Mouse (Mus musculus) ovary, postnatal 10 days (tissue): ENCODE measurements around the gene Nup188.

ENCODE experiments used
- DNase-seq: peaks from one replicate; pipeline ENCODE4 v3.0.0; 2022; ENCODE audit warnings: low spot score

The Nup188 gene

DNA sequence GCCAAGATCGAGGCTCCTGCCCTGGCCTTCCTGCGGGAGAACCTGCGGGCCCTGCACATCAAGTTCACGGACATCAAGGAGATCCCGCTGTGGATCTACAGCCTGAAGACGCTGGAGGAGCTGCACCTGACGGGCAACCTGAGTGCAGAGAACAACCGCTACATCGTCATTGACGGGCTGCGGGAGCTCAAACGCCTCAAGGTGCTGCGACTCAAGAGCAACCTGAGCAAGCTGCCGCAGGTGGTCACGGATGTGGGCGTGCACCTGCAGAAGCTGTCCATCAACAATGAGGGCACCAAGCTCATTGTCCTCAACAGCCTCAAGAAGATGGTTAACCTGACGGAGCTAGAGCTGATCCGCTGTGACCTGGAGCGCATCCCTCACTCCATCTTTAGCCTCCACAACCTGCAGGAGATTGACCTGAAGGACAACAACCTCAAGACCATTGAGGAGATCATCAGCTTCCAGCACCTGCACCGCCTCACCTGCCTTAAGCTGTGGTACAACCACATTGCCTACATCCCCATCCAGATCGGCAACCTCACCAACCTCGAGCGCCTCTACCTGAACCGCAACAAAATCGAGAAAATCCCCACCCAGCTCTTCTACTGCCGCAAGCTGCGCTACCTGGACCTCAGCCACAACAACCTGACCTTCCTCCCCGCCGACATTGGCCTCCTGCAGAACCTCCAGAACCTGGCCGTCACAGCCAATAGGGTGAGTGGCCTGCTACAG, 29.4 kb upstream of the Nup188 start:
- DNase-seq, result no peak

DNA sequence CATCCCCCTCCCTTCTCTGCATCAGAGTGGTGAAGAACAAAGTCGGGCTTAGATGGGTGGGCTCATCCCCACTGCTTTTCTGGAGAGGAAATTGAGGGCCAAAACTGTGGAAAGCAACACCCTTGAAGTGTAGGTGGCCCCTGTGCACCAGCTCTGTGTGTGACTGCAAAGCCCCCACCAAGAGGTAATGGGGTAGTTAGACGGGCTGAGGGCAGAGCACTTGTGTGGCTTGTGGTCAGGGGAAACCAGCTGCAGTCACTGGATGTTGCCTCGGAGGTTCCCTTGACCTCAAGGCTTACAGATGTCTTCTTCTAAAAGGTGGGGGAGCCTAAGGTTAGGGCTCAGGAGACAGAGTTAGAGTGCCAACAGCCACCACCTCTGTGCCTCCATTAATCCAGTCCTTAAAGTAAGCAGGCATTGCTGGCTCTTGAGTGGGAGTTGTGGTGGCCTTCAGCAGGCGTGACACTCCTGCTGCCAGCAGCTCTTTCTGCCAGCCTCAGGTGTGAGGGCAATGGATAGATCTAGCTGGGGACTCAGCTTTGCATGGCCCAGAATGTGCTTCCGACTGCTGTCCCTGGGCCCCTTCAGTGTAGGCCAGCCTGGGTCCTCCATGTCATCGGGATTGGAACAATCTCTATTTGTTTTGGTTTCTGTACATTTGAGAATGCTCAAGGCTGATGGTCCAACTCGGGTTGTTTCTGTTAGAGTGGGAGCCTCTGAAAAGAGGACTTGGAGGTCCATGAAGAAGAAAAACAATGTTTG, 28.3 kb upstream of the Nup188 start:
- DNase-seq, result no peak

DNA sequence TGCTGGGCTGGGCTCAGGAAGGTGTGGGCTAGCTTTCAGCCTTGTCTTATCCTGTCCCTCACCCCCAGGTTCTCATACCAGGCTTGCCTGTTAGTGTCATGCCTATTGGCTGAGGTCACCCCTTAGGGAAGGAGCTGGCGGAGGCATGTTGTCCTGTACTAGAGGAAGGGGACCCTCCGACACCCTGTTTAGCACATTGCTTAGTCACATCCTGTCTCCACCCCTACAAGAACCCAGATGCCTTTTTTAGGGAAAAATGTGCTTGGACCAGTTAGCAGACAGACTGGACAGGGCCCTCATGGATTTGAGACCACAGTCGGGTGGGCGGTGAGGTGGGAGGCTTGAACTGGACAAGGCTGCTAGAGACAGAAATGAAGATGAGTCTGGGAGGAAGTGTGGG, 27.6 kb upstream of the Nup188 start:
- no peak for DNase-seq

DNA sequence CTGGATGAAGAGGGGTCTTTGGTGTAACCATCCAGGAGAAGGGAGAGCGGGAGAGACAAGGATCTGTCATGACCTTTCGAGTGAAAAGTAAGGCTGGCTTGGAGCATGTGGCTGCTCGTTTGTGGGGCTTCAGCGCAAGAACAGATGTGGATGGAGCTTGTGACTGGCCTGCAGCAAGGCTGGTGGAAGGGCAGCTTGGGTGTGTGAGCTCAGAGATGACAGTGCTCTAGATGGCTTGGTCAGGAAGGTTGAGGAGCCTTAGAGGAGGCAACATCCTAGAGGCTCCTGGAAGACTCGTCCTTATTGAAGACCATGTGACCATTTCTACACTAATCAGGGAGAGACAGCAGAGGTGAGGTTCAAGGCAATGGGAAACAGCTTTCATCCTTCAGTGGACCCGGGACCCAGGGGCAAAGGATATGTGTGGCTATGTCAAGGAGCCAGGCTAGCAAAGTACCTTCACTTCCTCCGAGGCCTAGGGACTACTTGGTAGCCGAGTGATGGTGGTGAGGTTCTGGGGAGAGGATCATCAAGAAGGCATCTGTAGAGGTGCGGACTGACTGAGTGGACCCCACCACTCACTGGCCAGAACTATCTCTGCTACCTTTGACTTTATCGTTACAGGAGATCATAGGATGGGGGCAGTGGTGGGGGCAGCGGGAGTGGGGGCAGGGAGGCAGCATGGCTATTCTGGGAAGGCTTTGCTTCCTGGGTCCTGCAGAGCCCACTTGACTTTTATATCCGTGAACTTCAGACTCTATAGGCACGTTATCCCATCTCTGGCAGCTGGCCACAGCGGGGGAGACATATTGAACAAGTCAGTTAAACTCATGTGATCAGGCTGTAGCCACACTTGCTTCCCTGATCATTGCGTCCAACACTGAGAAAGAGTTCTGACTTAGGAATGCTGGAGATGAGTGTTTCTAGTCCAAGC, 26.8 kb upstream of the Nup188 start:
- DNase-seq, result no peak

DNA sequence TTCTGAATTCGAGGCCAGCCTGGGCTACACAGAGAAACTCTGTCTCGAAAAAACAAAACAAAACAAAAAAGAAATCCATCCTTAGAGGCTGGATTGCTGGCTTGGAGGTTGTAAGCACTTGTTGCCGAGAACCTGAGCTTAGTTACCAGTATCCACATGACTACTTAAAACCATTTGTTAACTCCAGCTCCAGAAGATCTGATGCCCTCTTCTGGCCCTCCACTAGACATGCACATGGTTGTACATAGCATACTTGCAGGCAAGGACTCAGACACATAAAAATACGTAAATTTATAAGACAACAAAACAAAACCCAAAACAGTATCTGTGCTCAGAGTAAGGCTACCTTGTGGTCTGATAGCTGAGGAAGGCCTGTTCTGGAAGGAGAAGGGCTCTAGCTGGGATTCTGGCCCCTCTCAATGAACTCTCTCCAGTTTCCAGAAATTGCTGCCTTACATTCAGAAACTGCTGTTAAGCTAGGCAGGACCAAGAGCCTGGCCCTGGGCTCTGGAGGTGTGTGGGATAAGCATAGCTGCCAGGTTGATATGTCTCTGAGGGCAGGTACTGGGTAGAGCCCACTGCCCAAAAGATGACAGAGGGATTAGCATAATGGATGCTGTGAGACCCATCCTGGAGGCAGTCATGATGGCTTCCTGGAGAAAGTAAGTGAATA, 25.0 kb upstream of the Nup188 start:
- no peak for DNase-seq

DNA sequence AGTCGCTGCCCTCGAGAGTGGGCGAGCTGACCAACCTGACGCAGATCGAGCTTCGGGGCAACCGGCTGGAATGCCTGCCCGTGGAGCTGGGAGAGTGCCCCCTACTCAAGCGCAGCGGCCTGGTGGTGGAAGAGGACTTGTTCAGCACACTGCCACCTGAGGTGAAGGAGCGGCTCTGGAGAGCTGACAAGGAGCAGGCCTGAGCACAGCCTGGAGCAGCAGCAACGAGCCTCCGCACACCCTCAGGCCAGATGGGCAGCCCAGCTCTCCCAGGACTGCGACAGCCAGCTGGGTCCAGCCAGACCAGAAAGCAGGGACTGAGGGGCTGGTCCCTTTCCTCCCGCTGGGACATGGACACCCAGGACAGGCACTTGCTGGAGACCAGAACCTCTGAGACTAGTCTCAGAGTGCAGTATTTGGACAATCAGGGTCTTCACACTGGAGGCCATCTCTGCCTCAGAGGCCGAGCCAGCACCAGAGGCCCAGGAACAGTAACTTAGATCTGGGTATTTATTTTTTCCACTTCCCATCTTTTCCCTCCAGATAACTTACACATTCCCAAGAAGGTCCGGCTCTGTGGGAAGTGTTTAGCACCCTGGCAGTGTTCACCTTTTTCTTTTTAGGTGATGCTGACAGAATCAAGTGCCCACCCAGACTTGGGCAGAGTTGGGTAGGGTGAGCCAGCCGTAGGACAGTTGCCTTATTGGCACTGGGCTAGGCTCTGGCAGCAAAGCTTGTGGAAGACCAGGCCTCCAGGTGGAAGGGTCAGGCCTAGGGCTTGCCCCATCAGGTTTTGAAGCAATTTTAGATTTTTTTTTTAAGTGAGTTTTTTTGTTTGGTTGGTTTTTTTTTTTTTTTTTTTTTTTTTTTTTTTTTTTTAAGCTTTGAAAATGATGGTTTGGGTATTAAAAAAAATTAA, 24.0 kb upstream of the Nup188 start:
- DNase-seq, result no peak

DNA sequence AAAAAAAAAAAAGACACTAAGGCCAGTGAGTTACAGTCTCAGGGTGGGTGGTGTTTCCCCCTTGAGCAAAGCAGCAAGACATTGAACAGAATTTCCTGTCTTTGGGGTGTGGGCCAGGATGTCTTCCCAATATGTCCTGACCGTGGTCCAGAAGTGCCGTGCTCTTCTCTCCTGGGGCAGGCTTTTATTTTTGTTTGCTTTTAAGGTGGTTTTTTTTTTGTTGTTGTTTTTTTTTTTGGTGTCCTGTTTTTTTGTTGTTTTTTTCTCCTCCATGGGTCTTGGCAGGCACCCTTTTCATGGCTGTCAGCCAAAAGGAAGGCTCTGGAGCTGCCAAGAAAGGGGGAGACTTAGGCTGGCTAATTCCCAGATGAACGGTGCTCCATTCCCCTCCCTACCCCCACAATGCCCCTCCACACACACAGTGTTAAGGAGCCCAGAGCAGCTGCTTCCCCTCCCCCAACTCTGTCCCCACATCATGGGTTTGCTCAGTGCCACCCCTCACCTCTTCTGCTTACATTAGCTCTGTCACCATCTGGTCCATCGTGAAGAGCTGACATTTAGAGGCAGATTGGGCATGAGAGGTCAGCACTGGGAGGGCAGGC, 23.3 kb upstream of the Nup188 start:
- no peak for DNase-seq

DNA sequence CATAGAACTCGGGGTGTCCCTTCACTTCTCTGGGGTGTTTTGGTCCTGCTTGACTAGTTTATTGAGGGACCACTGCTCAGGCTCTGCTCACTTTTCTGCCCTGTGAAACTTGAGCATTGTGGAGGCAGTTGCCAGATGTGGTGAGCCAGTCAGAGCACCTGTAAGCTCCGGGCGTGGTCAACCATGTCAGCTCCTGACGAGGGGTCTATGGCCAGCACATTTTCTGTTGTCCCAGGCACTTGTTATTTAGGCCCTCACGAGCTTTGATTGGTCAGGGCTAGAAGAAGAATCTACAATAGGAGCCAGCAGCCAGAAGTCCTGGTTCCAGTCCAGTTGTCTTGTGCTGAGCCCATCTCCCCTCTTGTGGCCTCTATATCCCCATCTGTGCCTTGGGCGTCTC, 22.4 kb upstream of the Nup188 start:
- DNase-seq, result no peak

DNA sequence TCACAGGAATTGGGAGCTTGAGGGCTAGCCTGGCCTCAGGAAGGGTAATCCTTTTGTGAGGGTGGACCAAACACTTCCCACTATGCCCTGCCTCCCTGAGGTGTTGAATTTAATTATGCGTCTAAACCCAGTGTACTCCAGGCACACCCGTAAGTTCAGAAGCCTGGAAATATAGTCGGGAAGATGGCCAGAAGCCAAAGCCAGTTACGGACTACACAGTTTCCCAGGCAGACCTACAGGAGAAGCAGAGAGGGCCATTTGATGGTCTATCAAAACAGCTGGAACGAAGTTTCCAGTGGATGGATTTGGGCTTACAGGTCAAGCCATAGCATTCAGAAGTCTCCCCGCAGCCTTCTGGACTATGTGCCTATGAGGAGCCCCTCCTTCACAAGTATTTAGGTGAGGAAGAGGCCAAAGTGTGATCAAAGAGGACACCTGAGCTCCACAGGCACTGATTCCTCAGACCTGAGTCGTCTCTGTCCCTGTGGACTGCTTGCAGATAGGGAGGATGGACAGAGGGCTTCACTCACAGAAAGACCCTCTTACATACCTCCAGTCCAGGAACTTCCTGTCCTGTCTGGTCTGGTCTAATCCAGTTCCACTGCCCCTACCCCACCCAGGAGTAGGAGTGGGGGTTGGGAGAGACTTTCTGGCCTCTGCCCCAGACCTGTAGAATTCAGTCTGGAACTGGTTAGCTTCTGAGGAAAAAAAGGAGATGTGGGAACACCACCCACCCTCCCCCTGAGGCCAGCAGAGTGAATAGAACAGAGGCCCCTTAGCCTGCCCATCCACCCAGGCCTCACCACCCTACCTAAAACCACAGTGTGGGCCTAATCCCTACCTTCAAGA, 21.3 kb upstream of the Nup188 start:
- no peak for DNase-seq

DNA sequence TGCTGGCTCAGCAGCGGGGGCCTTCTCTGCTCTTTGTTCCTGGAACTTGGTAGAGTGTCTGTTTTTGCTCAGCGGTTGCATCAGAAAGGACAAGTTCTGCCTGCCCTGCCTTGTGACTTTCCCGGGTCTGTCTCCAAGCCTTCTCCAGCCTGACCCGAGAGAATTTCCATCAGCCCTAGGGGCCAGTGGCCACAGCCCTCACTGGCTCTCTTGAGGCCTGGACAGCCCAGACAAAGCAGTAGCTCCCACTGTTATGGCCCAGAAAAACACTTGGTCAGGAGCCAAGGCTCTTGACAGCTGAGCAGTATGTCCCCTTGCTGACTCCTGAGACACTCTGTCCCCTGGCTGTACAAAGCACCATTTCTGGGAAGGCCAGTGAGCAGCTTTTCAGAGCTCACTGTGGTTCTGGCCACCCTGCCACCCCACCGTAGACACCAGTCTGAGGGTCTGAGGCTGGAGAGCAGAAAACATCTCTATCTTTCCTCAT, 20.4 kb upstream of the Nup188 start, which contains the start of gene Phyhd1:
Gene Phyhd1 (plus strand): TSS at position 437 of the 487 bp plus-strand sequence.
- no peak for DNase-seq

DNA sequence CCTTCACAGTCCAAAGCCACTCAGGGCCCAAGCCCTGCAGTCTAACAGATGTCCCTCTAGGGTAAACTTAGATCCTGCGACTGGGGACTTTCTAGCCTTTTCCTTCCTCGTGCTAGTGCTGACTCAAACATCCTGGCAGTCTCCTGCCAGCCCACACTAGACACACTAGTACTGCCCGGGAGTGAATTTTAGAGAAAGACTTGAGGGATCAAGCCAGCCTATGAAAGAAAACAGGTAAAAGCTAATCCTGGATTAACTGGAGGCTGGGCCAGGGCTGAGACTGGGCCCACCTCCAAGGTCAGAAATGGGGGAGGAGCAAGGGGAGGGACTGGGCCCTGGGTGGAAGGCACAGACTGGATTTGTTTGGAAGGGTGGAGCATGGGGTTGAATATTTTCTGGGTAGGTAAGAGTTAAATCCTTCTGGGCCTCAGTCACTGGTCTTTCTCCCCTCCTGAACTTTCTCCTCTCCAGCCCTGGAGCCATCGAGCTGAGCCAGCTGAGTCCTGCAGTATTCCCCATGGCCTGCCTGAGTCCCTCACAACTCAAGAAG, 19.7 kb upstream of the Nup188 start:
- no peak for DNase-seq

DNA sequence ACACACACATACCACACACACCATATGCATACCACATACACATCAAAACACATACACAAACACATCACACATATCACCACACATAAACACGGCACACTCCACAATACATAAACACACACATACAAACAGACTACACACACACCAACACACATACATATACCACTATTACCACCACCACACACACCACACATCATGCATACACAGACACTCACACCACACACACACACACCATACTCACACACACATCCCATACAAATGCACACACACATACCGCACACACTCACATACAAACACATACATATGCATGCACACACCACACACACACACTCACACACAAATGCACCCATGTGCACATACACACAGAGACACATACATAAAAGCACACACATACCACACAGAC, 18.7 kb upstream of the Nup188 start:
- no peak for DNase-seq

DNA sequence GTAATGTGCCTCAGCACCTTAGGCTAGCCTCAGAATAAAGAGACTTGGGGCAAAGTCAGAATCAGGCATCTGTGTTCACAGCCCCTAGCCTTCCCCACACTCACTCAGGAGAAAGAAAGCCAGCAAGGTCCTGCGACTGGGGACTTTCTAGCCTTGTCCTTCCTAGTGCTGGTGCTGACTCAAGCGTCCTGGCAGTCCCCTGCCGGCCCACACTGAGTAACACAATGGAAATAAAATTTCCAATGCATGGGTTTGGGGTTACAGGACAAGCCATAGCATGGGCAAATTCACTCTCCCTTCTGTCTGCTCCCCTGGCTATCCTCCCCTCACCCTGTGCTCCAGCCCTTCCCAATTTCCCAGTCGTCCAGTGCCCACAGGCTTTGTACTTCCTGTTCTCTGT, 17.8 kb upstream of the Nup188 start:
- no peak for DNase-seq

DNA sequence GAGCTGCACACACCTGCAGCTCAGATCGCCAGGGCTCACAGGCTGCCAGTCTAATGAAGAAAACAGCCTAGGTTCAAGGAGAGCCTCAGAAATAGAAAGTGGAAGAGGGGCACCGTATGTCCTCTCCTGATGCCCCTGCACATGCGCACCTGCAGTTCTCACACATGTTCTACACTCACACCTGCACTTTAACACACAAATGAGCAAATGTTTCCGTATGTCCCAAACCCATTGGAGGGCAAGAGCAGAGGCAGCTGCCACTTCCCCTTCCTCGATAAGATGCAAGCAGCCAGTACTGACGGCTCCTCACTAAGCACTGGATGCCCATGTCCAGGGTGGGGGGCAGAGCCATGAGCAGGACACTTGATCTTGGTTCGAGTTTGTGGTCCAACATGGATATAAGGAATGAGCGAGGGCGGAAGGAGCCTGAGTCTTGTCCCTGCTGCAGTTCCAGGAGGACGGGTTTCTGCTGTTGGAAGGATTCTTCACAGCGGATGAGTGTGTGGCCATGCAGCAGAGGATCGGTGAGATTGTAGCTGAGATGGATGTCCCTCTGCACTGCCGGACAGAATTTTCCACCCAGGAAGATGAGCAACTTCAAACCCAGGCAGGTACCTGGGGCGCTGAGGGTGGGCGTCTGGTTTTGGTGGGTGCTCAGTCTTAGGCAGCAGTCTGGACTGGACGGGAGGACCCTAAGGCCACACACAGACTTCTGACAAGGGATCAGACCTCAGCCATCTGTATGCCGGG, 16.8 kb upstream of the Nup188 start:
- no peak for DNase-seq

DNA sequence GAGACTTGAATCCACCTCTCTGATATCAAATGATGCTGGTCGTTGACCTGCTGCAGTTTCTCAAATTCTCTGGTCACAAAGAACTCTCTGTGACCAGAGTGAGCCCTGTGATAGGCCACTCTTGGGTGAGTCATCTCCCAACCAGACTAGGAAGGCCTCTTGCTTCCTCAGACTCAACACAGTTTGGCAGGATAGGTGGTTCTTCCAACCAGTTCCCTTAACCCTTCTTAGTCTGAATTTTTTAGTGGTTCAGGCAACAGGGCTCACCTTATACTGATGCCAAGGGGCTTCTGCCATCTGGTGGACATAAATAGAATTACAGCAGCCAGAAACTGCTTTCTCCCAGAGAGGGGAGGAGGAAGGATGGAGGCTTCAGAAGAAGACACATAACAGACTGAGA, 16.1 kb upstream of the Nup188 start:
- no peak for DNase-seq

DNA sequence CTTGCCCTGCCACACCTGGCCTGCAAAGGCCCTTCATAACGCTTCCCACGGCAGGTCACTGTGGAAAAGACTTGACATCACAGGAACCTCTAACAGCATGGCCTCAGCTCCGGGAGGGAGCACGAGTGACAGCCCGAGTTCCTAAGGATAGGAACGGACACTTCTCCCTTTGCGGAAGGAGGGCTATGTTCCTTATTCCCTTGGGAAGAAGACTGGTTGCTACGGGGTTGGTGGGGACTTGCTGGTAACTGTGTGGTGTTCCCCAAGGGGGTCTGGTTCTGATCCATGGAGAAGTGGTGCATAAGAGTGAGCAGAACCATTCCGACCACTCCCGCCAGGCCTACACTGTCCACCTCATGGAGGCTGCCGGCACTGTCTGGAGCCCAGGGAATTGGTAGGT, 5.5 kb upstream of the Nup188 start, which contains the start of gene Gm28038:
Gene Gm28038 (plus strand): TSS at position 301 of the 400 bp plus-strand sequence.
- DNase-seq, result no peak

DNA sequence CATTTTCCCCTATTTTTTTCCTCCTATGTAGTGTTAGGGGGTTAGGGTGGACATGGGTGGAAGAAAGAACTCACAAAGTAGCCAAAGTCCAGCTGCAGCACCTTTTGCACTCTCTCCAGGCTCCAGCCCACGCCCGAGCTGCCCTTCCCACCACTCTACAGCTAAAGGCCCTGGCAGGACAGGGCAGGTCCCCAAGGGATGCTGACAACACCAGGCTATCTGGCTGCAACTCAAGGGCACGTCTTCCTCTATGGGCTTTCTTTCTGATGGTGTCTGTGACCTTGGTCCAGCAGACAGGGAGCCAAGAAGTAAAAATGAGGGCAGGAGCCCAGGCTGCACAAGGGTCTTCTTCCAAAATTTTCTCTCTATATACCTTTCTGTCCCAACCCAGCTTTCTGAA, 4.5 kb upstream of the Nup188 start:
- no peak for DNase-seq

DNA sequence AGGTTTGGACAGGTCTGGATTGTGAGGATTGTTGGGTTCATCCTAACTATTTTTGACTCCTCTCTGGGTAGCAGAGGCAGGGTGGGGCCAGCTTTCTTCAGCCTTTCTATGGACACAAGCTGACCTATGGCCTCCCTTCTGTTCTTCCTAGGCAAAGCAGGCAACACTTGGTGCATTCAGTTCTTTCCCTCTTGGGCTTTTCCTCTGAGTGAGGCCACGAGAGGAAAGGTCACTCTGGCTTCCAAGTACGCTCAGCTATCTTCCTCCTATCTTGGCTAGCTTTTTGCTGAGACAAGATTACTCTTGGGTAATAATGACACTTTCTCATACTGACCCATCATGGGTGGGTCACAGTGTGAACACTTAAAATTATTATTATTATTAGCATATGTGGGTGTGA, 3.0 kb upstream of the Nup188 start:
- DNase-seq, result no peak
